Mouse (Mus musculus) lung, postnatal 0 days (tissue): Measurements from ENCODE around the gene Mff. TPM values are rescaled to one million over a fixed set of nuclear protein-coding genes. Genes with fewer than 3 reads are reported as not detected.

Experiments used
- ATAC-seq: fragments of 200-750 bp; cut with Nextera tagmentation; 2 replicates; pipeline ENCODE4 v1.8.0; 2017; ENCODE audit warnings: moderate library complexity
- DNase-seq: peaks from one replicate; pipeline ENCODE4 v3.0.0-alpha.2; 2016; ENCODE audit warnings: low spot score
- H3K27ac ChIP-seq: fragments of 300-500 bp; sonication (generic); 2 replicates; pipeline ENCODE4 v1.5.1; 2014; ENCODE audit warnings: antibody characterized with exemption, mild to moderate bottlenecking, low read length, mixed read lengths
- H3K27me3 ChIP-seq: fragments of 300-500 bp; sonication (generic); replicated peaks from 2 replicates; pipeline ENCODE4 v1.6.1; 2014; ENCODE audit warnings: low read length, mixed read lengths; ENCODE audit not compliant: insufficient read depth
- H3K36me3 ChIP-seq: fragments of 300-500 bp; sonication (generic); 2 replicates; pipeline ENCODE4 v1.6.1; 2014; ENCODE audit warnings: low read length, mixed read lengths; ENCODE audit not compliant: insufficient read depth
- H3K4me1 ChIP-seq: fragments of 300-500 bp; sonication (generic); 2 replicates; pipeline ENCODE4 v1.6.1; 2014; ENCODE audit warnings: antibody characterized with exemption, low read depth, low read length, mixed read lengths; ENCODE audit not compliant: insufficient read depth
- H3K4me2 ChIP-seq: fragments of 300-500 bp; sonication (generic); replicated peaks from 2 replicates; pipeline ENCODE4 v1.6.1; 2014; ENCODE audit warnings: low read depth, mild to moderate bottlenecking, low read length, moderate library complexity, mixed read lengths
- H3K4me3 ChIP-seq: fragments of 300-500 bp; sonication (generic); 2 replicates; pipeline ENCODE4 v1.5.1; 2014; ENCODE audit warnings: low read depth, low read length
- H3K9ac ChIP-seq: fragments of 300-500 bp; sonication (generic); replicated peaks from 2 replicates; pipeline ENCODE4 v1.6.1; 2014; ENCODE audit warnings: low read depth, mild to moderate bottlenecking
- H3K9me3 ChIP-seq: fragments of 300-500 bp; sonication (generic); 2 replicates; pipeline ENCODE4 v1.6.1; 2016; ENCODE audit warnings: low read length, mixed read lengths
- CTCF ChIP-seq: IDR thresholded peaks from 2 replicates; pipeline ENCODE4 v1.5.1; 2016; ENCODE audit warnings: antibody characterized with exemption, mild to moderate bottlenecking
- EP300 ChIP-seq: IDR thresholded peaks from 2 replicates; pipeline ENCODE4 v1.6.1; 2016; ENCODE audit warnings: antibody characterized with exemption, mild to moderate bottlenecking, control low read depth
- WGBS: fragments of 180-500 bp; shearing (Covaris S2); extraction: QIAGEN DNeasy Blood & Tissue Kit; methylation state at CpG from one replicate; pipeline ENCODE4 v1.1.7; 2014; 5-methylcytosine and 5-hydroxymethylcytosine counted together
- polyA plus RNA-seq: library from polyadenylated mRNA; unstranded; fragments of >200 nt; fragmentation: Nextera tagmentation; extraction: Ambion mirVana; gene quantifications from 2 replicates; pipeline ENCODE4 v1.2.1, GENCODE M21; 2015

Gene Mff
- polyA plus RNA-seq, result 170 and 180 TPM in 2 replicates

DNA sequence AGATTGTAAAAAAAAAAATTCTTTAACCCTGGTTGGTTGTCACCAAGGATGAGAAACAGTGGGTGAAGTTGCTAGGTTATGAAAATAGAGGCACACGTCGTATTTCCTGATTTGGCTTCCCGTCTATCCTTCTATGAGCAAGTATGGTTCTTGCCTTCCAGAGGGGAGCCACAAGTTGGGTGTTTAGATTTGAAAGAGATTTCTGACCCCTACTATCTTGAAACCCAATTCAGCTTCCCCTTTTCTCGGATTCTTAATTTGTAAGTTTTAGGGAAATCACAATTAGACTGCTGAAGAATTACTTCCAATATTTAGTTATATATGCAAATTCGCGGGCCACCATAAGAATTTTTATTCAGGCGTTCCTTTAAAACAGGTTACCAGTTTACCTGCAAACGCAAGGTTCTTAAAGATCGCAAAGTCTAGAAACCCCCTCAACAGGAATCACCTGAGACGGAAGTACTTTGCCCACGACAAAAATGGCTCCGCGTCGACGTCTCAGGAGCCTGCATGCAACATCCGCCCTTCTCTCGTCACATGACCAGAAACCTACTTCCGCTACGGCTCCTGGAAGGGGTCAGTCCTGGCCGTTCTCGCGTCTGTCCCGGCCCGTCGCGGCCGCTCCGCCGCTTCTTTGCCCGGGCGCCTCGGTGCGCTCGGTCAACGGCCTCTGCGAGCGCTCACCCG lies at the start of gene Mff:
Gene Mff, plus strand, starts transcription at position 552 of the 687 bp plus-strand sequence.
- TF ChIP-seq EP300 (peak; percentile 67), CTCF (no peak)
- peak; percentile 97 for DNase-seq
- no peaks in the 10 kb centered on the region for H3K9me3 ChIP-seq
- H3K4me1 ChIP-seq, result peaks cover 3% of the 10 kb centered on the region; the same call in 1 of the 2 replicates
- H3K9ac ChIP-seq, result peak within 1 kb of the TSS; percentile 98
- H3K4me2 ChIP-seq, result peak within 1 kb of the TSS; percentile 84
- peak within 1 kb of the TSS; percentile 87 for H3K27ac ChIP-seq
- peak within 1 kb of the TSS; percentile 98 for H3K4me3 ChIP-seq
- H3K27me3 ChIP-seq, result 0 out of 2 replicates have a peak, but pooled peaks cover 3% of the 10 kb centered on the region
- H3K36me3 ChIP-seq, result peaks cover 14% of the 10 kb centered on the region; the same call in 1 of the 2 replicates
- peak; percentile 99 for ATAC-seq
- WGBS, result 13% methylated on average over 38 of the region's 38 CpGs

DNA sequence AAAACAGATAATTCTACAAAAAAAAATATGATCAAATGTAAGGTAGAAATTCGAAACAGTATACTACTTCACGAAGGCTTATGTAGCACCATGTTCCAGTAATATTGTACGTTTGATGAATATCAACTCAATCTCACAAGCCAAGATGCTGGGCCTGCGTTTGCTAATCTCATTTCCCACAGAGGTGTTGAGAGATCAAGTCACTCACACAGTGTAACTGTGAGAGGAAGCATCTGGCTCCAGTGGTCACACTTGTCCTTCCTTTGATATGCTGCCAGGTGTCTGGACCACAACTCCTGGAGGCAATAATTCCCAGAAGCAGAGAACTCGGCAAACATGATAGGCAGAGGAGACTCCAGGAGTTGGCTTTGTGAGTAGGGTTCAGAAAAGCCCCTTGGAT lies 38.4 kb upstream of the Mff start:
- Histone ChIP-seq H3K9ac (no peak overlapping the region), H3K36me3 (no peaks in the 10 kb centered on the region), H3K27ac (no peak overlapping the region), H3K9me3 (no peaks in the 10 kb centered on the region), H3K4me3 (no peak overlapping the region), H3K4me2 (no peak overlapping the region), H3K27me3 (no peaks in the 10 kb centered on the region), H3K4me1 (no peaks in the 10 kb centered on the region)
- ATAC-seq (no peak), DNase-seq (no peak)
- 54% methylated on average over 5 of the region's 5 CpGs for WGBS
- TF ChIP-seq EP300 (no peak), CTCF (no peak)

GRCm38 (mm10) chr1:82686866-82687265 lies 37.8 kb upstream of the Mff start:
- Histone ChIP-seq H3K4me1 (no peaks in the 10 kb centered on the region), H3K36me3 (no peaks in the 10 kb centered on the region), H3K9ac (no peak overlapping the region), H3K9me3 (no peaks in the 10 kb centered on the region), H3K4me3 (no peak overlapping the region), H3K4me2 (no peak overlapping the region), H3K27ac (no peak overlapping the region), H3K27me3 (no peaks in the 10 kb centered on the region)
- ATAC-seq (no peak), DNase-seq (no peak)
- 87% methylated on average over 2 of the region's 2 CpGs for WGBS
- TF ChIP-seq EP300 (no peak), CTCF (no peak)

- DNase-seq, result no peak
- no peak overlapping the region for H3K4me3 ChIP-seq
- H3K9ac ChIP-seq, result no peak overlapping the region
- H3K9me3 ChIP-seq, result no peaks in the 10 kb centered on the region
- 84% methylated on average over 6 of the region's 6 CpGs for WGBS
- no peaks in the 10 kb centered on the region for H3K36me3 ChIP-seq
- TF ChIP-seq EP300 (no peak), CTCF (no peak)
- ATAC-seq, result no peak
- no peak overlapping the region for H3K27ac ChIP-seq
- no peak overlapping the region for H3K4me2 ChIP-seq
- no peaks in the 10 kb centered on the region for H3K27me3 ChIP-seq
- H3K4me1 ChIP-seq, result no peaks in the 10 kb centered on the region
Observed at GRCm38 (mm10) chr1:82687931-82688330, 36.8 kb upstream of the Mff start.

GRCm38 (mm10) chr1:82695915-82696314 lies 28.8 kb upstream of the Mff start:
- Histone ChIP-seq H3K9ac (no peak overlapping the region), H3K4me1 (no peaks in the 10 kb centered on the region), H3K36me3 (no peaks in the 10 kb centered on the region), H3K27me3 (no peaks in the 10 kb centered on the region), H3K27ac (no peak overlapping the region), H3K4me3 (no peak overlapping the region), H3K9me3 (no peaks in the 10 kb centered on the region), H3K4me2 (no peak overlapping the region)
- DNase-seq, result no peak
- TF ChIP-seq EP300 (no peak), CTCF (no peak)
- ATAC-seq, result no peak
- WGBS, result 43% methylated on average over 3 of the region's 3 CpGs

GRCm38 (mm10) chr1:82717816-82718512 lies 6.7 kb upstream of the Mff start:
- Histone ChIP-seq H3K36me3 (no peaks in the 10 kb centered on the region), H3K27ac (no peak overlapping the region), H3K9ac (no peak overlapping the region), H3K9me3 (no peaks in the 10 kb centered on the region), H3K4me2 (no peak overlapping the region), H3K27me3 (no peaks in the 10 kb centered on the region), H3K4me1 (no peaks in the 10 kb centered on the region; the same call in 1 of the 2 replicates), H3K4me3 (no peak overlapping the region)
- DNase-seq (peak; percentile 84), ATAC-seq (peak; percentile 91)
- WGBS, result 37% methylated on average over 9 of the region's 9 CpGs
- peak; percentile 81 for TF ChIP-seq EP300
- no peak for TF ChIP-seq CTCF
